Mouse (Mus musculus) heart, postnatal 36 days (tissue): ENCODE results near the gene Baz1b. TPM values are rescaled to one million over a fixed set of nuclear protein-coding genes. Genes with fewer than 3 reads are reported as not detected.
"Not testable (repeated sequence)": the region's sequence is repeated elsewhere in the genome, so short reads cannot be mapped to it uniquely, and the experiment has no call there.

Experiments
- DNase-seq, 2 experiments: peaks; one replicate each; pipeline ENCODE4 v3.0.0; 2021 to 2022
- intact Hi-C: fragments of 180-260 bp; cut with DNase I; formaldehyde crosslinking; loops from one replicate; pipeline ENCODE4 v1.15.1; 2025
- total RNA-seq, 2 experiments: library from RNA; stranded (reverse); gene quantifications; 2 replicates each; pipeline ENCODE4 v1.2.3; 2021

Baz1b gene
- total RNA-seq, 2 experiments from 2014 or later: 41.4 to 43.0 TPM

DNA sequence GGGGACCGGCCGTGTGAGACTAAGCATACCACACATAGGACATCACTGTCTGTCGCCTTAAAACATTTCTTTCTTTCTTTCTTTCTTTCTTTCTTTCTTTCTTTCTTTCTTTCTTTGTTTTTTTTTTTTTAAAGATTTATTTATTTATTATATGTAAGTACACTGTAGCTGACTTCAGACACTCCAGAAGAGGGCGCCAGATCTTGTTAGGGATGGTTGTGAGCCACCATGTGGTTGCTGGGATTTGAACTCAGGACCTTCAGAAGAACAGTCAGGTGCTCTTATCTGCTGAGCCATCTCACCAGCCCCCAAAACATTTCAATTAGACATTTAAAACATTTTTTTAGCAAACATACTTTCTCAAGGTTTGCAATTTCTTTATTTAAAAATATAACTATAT lies 38.8 kb downstream of the Baz1b start:
- DNase-seq, intact Hi-C loops: not testable (repeated sequence)

DNA sequence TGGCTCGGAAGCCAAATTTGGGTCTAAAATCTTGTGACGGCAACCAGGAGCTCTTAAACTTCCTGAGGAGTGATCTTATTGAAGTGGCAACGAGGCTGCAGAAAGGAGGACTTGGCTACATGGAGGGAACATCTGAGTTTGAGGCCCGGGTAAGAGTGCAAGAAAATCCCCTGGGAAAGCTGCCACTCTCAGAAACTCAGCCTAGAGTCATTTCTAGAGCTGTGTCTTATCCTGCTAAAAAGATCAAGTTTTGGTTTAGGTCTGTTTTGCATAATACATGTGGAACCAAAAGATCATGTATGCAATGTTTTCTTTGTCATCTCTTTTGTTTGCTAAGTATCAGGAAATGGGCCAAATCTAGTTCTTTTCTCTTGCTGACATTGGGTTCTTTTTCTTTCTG lies 43.1 kb downstream of the Baz1b start:
- intact Hi-C loops: no loop called here
- DNase-seq: no peak

DNA sequence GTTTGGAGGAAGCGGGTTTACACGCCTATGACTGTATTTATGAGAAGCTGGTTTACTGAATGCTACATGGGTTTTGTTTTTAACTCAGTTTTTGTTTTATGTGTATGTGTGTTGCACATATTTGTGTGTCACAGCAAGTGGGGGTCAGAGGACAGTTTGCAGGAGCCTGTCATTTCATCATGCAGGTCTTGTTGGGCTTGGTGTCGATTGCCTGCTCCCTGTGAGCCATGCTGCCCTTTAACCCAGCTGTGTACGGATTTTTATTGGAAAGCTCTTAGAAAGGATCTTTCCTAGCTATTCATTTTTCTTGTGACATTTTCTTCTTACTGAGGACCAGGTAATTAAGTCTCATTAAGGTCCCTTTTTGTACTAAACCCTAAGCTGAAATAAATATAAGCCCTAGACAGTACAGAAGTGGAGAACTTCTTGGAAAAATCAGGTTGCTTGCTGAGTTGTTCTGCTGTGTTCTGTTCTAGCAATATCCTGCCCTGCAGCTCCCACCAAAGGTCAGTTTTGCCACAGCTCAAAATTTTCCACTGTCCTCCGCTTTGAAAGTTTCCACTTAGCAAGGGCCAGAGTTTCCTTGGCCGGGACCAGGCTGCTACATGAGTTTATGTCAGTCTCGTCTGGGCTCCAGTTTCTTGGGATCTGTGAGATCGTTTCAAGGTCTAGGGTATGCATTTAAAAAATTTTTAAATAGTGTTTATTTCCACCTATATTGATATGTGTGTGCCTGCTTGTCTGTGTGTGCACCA lies 46.3 kb downstream of the Baz1b start:
- no peak for DNase-seq
- intact Hi-C loops: no loop called here

DNA sequence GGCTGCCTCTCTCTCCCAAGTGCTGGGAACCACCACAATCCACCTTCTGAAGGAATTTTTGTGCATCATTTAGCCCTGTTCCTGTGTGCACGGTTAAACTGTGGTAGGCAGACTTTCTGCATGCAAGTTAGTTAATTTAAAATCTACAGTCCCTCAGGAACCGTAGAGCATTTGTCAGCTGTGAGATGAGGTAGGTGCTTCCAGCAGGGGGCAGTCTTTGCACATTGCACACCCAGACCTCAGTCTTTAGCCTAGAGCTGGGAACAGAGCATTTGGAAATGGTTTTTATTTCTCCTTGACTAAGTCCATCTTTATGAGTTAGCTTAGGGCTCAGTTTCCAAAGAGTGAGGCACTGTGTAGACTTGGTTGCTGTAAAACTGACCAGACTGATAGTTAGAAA lies 49.5 kb downstream of the Baz1b start:
- peak; percentile 56 to 73 for DNase-seq
- intact Hi-C loops: loop anchor here (1.0 to 5.0 kb wide), 2 partner anchors 50 to 101 kb away; no protein-coding TSS in a partner anchor

DNA sequence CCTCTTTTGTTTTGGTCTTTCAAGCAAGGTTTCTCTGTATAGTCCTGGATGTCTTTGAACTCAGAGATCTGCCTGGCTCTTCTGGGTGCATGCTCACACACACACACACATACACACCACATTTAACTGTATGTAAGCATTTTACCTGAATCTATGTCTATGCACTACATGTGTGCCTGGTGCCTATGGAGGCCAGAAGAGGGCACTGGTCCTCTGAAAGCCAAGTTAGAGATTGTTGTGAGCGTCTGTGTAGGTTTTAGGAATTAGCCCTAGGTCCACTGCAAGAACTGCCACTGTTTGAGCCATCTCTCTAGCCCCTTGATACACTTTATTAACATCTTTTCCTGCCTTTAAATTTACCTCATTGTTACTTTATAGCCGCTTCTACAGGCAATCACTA lies 51.8 kb downstream of the Baz1b start:
- no peak for DNase-seq
- intact Hi-C loops: loop anchor here (5.0 kb wide), 1 partner anchor 98 kb away; no protein-coding TSS in a partner anchor

DNA sequence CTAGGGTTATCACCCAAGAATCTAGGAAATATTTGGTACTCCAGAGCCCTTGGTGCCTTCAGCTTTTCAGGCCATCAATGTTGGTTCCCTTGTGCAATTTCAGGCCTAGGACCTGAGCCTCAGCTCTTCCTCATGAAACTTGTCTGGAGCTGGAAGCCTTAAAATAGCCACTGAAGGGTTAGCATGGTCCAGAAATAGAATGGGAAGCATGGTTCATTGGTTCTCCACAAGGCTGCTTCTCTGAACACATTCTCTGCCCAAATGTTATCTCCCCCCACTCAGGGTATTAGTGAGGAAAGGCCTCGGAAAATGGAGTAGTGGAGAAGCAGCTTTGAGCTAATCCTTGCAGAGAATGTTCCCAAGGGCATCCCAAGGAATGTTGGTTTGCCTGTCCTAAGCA lies 54.4 kb downstream of the Baz1b start:
- intact Hi-C loops: no loop called here
- no peak for DNase-seq

DNA sequence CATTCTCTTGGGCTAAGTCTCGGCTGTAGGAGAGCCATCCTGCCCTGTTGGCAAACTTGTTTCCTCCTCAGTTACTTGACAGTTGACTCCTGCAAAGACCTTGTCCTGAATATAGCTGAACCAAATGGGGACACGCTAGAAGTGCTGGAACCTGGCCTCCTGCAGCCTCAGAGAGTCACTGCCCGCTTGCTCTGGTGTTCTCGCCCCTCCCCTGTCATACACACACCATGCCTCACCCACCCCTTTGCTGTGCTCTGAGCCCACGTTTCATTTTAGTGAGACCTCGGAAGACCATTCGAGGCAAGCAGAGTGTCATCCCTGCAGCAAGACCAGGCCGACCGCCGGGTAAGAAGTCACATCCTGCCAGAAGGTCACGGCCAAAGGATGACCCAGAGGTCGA lies 55.1 kb downstream of the Baz1b start:
- no peak for DNase-seq
- intact Hi-C loops: no loop called here

DNA sequence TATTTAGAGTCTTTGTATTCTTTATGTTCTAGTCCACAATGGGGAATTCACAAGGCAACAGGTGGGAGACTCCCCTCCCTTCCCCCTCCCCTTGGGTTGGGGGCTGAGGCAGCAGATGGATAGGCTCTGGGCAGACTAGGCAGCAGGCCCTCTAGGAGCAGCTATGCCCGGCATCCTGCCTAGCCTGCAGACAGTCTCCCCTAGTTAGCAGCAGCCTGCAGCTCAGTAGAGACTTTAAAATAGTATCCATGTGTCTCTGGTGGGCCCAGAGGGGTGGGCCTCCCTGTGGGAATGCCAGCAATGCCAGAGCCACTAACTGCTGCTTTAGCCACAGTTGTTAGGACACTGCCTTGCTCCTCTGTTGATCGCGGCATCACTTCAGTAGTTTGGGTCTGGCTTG lies 55.5 kb downstream of the Baz1b start:
- intact Hi-C loops: no loop called here
- no peak for DNase-seq

DNA sequence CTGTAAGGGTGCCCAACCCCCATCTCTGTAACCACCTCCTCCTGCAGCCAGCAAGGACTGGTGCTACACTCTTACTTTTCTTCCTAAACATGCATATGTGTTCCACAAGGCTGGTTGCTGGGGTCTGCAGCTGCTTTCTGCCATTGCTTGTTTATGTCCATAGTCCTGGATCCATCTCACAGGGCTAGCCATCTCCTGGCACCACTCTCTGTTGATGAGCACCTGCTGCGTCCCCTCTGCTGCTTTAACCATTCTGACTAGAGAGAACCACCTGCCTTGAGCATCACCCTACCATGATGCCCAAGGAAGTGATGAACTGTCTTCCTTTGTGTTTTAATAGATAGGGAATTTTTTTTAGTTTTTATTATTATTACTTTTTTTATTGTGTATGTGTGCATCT lies 56.1 kb downstream of the Baz1b start:
- intact Hi-C loops: no loop called here

DNA sequence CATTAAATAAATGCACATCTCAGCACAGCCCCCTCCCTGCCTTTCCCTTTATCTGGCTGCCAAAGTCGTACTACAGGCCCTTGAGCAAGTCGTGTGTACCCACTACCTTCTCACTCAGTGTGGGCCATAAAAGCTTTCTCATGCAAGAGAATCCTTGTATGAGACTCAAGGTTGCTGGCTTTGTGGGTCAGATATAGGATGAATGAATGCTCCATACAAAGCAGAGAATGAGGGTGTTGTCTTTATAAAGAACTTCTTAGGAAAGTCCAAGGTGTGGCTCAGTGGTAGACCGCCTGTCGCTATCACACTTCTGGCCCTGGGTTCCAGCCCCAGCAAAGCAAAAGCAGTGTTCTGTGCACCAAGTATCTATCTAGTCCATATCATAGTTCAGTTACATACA lies 59.5 kb downstream of the Baz1b start:
- intact Hi-C loops: no loop called here
- no peak for DNase-seq

More for the DNA sequence above, 56.1 kb downstream of the Baz1b start:
- DNase-seq: no peak

DNA sequence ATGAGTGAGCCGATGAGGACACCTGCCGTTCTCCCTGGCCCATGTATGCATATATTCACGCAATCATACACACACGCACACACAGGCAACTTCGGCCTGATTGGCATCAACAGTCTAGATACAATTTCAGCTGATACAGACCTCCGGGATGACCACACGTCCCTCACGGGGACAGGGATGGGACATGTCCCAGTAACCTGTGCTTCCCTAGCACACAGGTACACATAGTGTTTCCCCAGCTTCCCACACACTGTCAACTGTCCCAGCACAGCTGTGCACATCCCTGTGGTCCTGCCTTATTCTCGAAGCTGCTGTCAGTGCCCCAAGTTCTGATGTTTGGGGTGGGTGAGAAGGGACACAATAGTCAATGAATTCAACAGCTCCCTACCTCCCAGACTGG lies 60.3 kb downstream of the Baz1b start:
- no peak for DNase-seq
- intact Hi-C loops: no loop called here

DNA sequence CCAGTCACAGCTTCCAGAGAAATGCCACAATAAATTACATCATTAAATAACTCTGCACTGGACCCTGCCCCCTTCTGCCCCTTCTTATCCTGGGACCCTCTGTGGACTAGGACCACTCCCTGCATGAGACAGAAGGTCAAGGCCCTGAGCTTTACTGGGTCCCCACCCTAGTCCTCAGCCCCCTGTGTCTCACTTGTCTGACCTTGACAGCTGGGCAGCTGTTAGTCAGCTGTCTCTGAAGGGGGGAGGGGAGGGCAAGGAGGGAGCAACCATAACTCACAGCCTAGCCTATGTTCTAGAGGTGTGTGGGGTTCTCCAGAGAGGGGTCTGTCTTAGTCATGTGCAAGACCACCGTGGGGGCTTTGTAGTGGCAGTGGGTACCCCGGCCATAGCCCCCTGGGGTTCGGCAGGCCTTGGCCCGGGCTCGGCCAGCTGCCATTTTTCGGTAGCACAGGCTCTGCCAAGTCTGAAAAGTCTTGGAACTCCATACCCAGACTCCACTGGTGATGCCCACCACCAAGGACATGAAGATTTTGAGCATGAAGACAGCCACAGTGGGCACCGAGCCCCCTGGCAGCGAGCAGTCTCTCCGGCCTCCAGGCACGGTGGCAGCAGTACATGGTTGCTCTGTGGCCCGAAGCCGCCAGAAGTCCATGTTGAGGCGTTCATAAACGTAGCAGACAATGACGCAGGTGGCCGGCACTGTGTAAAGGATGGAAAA lies 62.1 kb downstream of the Baz1b start:
- no peak for DNase-seq
- intact Hi-C loops: no loop called here

DNA sequence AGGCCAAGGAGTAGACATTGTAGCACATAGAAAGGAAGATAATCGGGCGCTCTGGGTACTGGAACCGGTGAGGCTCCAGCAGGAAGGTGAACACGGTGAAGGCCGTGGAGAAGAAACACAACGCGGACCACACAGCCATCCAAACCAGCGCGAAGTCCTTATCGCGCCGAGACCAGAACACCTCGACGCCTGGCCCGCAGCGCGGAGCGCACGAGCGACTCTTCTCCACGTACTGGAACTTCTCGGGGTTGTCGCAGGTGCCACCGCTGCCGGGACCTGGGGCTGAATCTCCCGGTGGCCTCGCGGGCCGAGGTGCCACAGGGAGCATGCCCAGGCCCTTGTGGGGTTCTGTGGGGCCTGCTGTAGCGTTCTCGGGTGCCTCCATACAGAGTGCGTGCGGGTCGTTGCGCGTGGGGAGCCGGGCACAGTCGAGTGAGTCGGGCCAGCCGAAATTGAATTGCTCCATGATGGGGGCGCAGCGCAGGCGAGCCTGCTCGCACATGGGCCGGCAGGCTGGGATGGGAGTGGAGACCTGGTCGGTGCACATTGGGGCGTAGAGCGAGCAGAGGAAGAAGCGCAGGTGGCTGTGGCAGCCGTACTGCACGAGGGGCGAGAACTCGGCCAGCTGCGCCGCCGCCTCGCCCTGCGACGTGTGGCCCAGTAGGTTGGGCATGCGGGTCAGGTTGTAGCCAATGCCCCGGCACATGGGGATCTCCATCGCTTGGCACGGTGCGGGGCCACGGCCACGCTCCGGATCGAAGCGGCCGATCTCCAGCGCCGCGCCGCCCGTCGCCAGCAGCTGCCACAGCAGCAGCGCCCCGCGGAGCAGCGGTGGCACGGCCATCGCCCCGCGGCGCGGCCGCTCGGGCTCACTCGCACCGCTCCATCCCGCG lies 63.4 kb downstream of the Baz1b start:
- intact Hi-C loops: no loop called here
- DNase-seq: peak in 1 of 2 experiments; percentile 27

DNA sequence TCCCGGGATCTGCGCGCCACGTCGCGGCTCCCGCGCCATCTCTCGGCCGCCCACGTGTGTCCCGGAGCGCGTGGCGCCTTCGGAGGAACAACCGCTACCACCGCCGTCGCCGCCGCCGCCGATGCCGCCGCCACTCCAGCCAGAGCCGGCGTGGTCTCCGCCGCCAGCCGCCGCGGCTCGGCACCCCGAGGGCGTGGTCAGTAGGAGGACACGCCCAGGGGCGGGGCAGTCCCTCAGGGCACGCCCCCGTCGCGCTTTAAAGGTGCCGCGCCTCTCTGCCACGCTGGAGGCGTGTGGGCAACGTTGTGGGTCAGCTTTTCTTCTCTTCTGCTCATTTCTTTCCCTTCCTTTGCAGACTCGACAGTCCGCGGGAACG lies 64.0 kb downstream of the Baz1b start, which contains the start of gene Fzd9:
Fzd9 (minus strand) TSS at position 152 of the 376 bp plus-strand sequence.
- peak; percentile 86 to 87 for DNase-seq
- intact Hi-C loops: no loop called here

DNA sequence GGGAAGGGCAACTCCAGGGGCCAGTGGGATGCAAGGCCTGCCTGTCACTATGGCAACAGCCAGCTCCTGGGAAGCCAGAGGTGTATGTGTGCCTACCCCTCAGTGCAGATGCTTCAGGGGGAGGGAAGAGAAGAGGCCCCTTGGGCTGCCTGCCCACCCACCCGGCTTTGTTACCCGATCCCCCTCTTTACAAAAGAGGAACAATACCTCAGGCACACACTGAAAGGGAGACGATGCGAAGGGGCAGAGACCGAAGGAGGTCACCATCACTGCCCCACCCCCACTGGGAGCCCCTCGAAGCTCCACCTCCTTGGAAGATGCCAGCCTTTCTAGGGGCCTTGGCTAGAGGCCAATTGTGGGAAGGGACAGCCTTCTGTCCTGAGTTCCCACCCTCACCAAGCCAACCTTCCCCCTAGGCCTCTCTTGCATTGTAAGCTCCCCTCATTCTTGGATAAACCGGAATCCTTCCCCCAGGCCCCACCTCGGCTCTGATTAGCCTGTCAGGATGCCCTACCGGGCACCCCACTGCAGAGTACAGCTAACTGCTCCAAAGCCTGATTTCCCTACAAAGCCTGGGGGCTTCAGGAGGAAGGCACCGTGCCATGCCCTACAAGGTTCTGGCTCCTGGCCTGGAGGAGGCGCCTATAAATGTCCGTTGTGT lies 66.8 kb downstream of the Baz1b start:
- intact Hi-C loops: no loop called here
- DNase-seq: no peak

DNA sequence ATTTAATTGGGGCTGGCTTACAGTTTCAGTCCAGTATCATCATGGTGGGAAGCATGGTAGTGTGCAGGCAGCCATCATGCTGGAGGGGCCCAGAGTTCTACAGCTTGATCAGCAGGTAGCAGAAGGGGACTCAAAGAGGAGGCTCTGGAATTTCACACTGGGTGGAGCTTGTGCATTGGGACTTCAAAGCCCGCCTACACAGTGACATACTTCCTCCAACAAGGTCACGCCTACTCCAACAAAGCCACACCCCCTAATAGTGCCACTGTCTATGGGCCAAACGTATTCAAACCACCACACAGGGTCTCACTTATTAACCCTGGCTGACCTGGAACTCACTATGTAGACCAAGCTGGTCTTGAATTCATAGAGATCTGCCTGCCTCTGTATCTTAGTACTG lies 69.1 kb downstream of the Baz1b start:
- intact Hi-C loops: no loop called here
- no peak for DNase-seq

DNA sequence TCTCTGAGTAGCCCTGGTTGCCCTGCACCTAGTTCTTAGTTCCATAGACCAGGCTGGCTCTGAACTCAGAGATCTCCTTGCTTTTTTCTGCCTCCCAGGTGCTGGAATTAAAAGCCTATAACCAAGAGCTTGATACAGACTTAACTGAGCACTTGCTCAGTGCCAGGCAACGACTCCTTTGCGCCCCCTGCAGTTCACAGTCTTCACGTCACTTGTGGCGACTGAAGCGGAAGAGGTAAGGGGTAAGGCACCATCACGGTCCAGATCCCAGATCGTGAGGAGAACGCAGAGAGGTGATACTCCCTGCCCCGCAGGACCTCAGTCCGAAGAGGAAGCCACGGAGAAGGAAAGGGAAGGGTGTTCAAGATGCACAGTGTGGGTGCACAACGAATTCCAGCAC lies 70.5 kb downstream of the Baz1b start:
- intact Hi-C loops: no loop called here
- no peak for DNase-seq

DNA sequence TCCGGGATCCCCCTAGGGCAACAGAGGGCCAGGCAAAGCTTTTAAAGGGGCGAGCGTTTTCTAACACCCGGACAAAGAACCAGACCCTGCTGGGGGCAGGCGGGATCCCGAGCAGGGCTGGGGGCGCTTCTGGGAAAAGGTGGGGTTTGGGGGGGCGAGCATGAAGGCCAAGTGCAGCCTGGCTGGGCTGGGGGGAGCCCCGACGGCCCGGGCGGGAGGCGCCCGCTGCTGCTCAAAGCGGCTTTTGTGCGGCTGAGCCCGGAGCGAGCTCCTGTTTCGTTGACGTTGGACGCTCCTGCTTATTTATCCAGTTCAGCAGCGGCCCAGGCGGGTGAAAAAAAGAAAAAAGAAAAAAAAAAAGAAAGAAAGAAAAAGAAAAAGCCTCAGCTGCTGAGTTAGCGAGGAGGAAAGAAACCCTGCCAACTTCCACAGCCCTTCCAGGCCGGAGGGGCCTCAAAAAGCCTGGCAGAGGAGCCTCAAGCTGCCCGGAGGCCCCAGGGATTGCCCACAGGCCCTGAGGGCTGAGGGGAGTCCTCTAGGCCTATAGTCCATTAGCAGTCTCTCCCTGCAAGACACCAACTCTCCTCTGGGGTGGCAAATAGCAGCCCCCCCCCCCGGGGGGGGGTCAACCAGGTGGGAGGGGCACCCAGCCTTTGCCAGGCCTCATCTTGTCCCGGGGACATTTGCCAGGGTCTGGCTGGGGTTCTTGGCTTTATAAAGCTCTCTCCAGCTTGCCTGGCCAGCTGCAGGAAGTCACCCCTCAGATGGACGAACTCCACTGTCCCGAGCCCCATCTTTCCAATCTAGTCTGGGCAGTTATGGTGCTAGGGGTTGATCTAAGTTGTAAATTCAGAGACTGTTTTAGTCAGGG lies 71.5 kb downstream of the Baz1b start:
- intact Hi-C loops: no loop called here
- no peak for DNase-seq

DNA sequence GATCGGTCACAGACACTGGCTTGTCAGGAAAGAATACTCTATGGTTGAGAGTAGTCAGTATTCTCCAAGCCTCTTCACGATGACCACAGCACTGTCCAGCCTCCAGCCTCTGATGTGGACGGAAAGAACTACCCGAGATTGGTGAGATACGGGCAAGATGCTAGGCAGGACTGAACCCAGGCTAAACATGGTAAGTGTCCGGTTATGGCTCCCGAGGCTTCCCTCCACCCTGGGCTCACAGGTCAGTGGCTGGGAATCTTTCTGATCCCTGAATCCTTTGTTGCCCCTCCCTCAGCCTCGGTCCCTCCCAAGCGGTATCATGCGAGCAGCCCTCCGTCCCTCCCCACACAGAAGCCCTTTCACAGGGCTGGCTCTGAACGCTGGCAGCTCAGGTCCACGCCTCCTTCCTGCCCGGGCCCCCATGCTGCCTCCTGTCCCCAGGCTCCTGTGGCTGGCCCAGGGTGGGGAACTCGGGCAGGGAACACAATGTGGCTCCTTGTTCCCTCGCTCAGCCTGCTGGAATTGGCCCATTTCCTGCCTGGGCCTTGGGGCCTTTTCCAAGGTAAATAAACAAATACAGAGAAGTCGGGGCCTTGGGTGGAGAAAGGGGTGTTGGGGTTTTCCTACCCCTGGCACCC lies 76.9 kb downstream of the Baz1b start:
- intact Hi-C loops: no loop called here
- peak; percentile 48 to 51 for DNase-seq
